Mouse (Mus musculus) stomach, embryonic 14.5 days (tissue): ENCODE data around the gene Trak1. TPM values are rescaled to one million over a fixed set of nuclear protein-coding genes. Genes with fewer than 3 reads are reported as not detected.

Source experiments
- polyA plus RNA-seq: library from polyadenylated mRNA; unstranded; fragments of >200 nt; fragmentation: Nextera tagmentation; extraction: Ambion mirVana; gene quantifications from 2 replicates; pipeline ENCODE4 v1.2.1, GENCODE M21; 2014

The Trak1 gene
- polyA plus RNA-seq, 1 experiment from 2014 or later, result 18.3 TPM

Other genes with a start within 250 kb of the Trak1 start
- 134 and 136 TPM in 2 replicates for gene Ulk4, start 20.3 kb upstream of the Trak1 start, polyA plus RNA-seq
- 2.6 and 3.0 TPM in 2 replicates for gene Cck, start 198.2 kb downstream of the Trak1 start, polyA plus RNA-seq